8 mouse cellular contexts compared by ENCODE assay signal in genomic region chr2:154417107-154417506, GRCm38 (mm10). TPM values are rescaled to one million over a fixed set of nuclear protein-coding genes. Genes with fewer than 3 reads are reported as not detected.
DNase-seq lines count a peak whose midpoint lies in the region; ATAC-seq and TF ChIP-seq lines count a peak whose summit lies in the region.

No protein-coding gene starts in this region.

- in situ Hi-C loops in ES-E14 (cut with MboI; ENCODE audit: low sequenced_read_pairs in 2 of 2, unreplicated experiment in 2 of 2), result no loop called here

- no peak for ATAC-seq in intestine, postnatal 0 days
- no peak for ATAC-seq in intestine, embryonic 15.5 days
- ATAC-seq in neural tube, embryonic 12.5 days (ENCODE audit: low FRiP score, low read depth), result 0 out of 2 replicates have a peak, but pooled peaks have one; percentile 30

- TF ChIP-seq CTCF in intestine, postnatal 0 days (IDR thresholded peaks at IDR 0.05; ENCODE audit: low read depth), result peak; percentile 90

- no peak overlapping the region for H3K27ac ChIP-seq in intestine, postnatal 0 days (ENCODE audit: low read depth, low read length)
- no peak overlapping the region for H3K27ac ChIP-seq in intestine, embryonic 15.5 days
- H3K27ac ChIP-seq in ES-E14 (ENCODE audit: insufficient read depth, low read depth, low read length, poor library complexity, severe bottlenecking), result peak overlapping the region; percentile 66; the same call in 1 of the 2 replicates
- H3K27ac ChIP-seq in neural tube, embryonic 12.5 days, result no peak overlapping the region

- no peaks in the 10 kb centered on the region for H3K9me3 ChIP-seq in intestine, postnatal 0 days (ENCODE audit: control insufficient read depth)
- no peaks in the 10 kb centered on the region for H3K9me3 ChIP-seq in intestine, embryonic 15.5 days
- H3K9me3 ChIP-seq in ES-E14 (ENCODE audit: control insufficient read depth, insufficient read depth, low read depth, low read length), result no peaks in the 10 kb centered on the region
- H3K9me3 ChIP-seq in neural tube, embryonic 12.5 days, result no peaks in the 10 kb centered on the region

- H3K36me3 ChIP-seq in intestine, postnatal 0 days (ENCODE audit: control insufficient read depth, insufficient read depth), result no peaks in the 10 kb centered on the region
- H3K36me3 ChIP-seq in intestine, embryonic 15.5 days, result no peaks in the 10 kb centered on the region
- peaks cover 2% of the 10 kb centered on the region; the same call in 1 of the 2 replicates for H3K36me3 ChIP-seq in ES-E14 (ENCODE audit: control insufficient read depth, insufficient read depth, low read length, poor library complexity, severe bottlenecking)
- H3K36me3 ChIP-seq in neural tube, embryonic 12.5 days, result no peaks in the 10 kb centered on the region

- H3K27me3 ChIP-seq in intestine, postnatal 0 days (replicated peaks; ENCODE audit: control insufficient read depth, insufficient read depth, low read length), result no peaks in the 10 kb centered on the region
- H3K27me3 ChIP-seq in intestine, embryonic 15.5 days (replicated peaks), result no peaks in the 10 kb centered on the region
- no peaks in the 10 kb centered on the region for H3K27me3 ChIP-seq in neural tube, embryonic 12.5 days (replicated peaks)

- no peak overlapping the region for H3K9ac ChIP-seq in intestine, postnatal 0 days (ENCODE audit: low read depth, low read length)
- H3K9ac ChIP-seq in intestine, embryonic 15.5 days, result no peak overlapping the region
- no peak overlapping the region; the same call in 1 of the 2 replicates for H3K9ac ChIP-seq in ES-E14 (ENCODE audit: insufficient read depth, low read depth, low read length, poor library complexity, severe bottlenecking)
- no peak overlapping the region for H3K9ac ChIP-seq in neural tube, embryonic 12.5 days

- no peaks in the 10 kb centered on the region for H3K4me1 ChIP-seq in intestine, postnatal 0 days (replicated peaks; ENCODE audit: control insufficient read depth, insufficient read depth, low read length)
- H3K4me1 ChIP-seq in intestine, embryonic 15.5 days (replicated peaks), result no peaks in the 10 kb centered on the region
- peaks cover 10 to 11% of the 10 kb centered on the region in 2 experiments; a peak in 3 of 4 replicates for H3K4me1 ChIP-seq in ES-E14 (ENCODE audit: control insufficient read depth in 2 of 2, insufficient read depth in 2 of 2, low read length in 2 of 2, poor library complexity in 1 of 2)
- H3K4me1 ChIP-seq in neural tube, embryonic 12.5 days, result peaks cover 11% of the 10 kb centered on the region

- no peak overlapping the region for H3K4me2 ChIP-seq in intestine, postnatal 0 days (replicated peaks; ENCODE audit: low read depth)
- no peak overlapping the region for H3K4me2 ChIP-seq in intestine, embryonic 15.5 days (replicated peaks)
- no peak overlapping the region for H3K4me2 ChIP-seq in neural tube, embryonic 12.5 days (replicated peaks)

- 28% methylated on average over 3 of the region's 3 CpGs for WGBS in intestine, postnatal 0 days
- WGBS in intestine, embryonic 15.5 days, result 24% methylated on average over 3 of the region's 3 CpGs
- 8% methylated on average over 3 of the region's 3 CpGs for WGBS in neural tube, embryonic 12.5 days

- DNase-seq in ES-E14 (ENCODE audit: low read depth, low spot score), result peak; percentile 87
- DNase-seq in c-Kit-positive CD71-positive TER-119-positive erythroid progenitor cells, embryonic 14.5 days (ENCODE audit: low spot score), result peak; percentile 52
- peak; percentile 48 to 72 for DNase-seq in frontal cortex, postnatal 25 days (ENCODE audit: low spot score in 2 of 2)
- DNase-seq in left cerebral cortex, postnatal 4 days, result peak; percentile 90
- peak; percentile 90 for DNase-seq in thymus, postnatal 4 days

- intact Hi-C loops in left cerebral cortex, postnatal 4 days (cut with DNase I), result loop anchor here (2.0 kb wide), 1 partner anchor 122 kb away; no protein-coding TSS in a partner anchor

- no peak overlapping the region for H3K4me3 ChIP-seq in intestine, postnatal 0 days (ENCODE audit: low read depth, low read length)
- H3K4me3 ChIP-seq in intestine, embryonic 15.5 days (replicated peaks), result no peak overlapping the region
- no peak overlapping the region for H3K4me3 ChIP-seq in ES-E14 (ENCODE audit: insufficient read depth in 1 of 2, low read depth in 1 of 2, low read length in 2 of 2, poor library complexity in 1 of 2, severe bottlenecking in 1 of 2)
- H3K4me3 ChIP-seq in neural tube, embryonic 12.5 days, result no peak overlapping the region

TF ChIP-seq in ES-E14, 5 proteins besides CTCF, POLR2A, EP300 and RAD21:
- no peak for TF ChIP-seq MAFK (IDR thresholded peaks at IDR 0.05; ENCODE audit: insufficient read depth, low read depth, low read length)
- TF ChIP-seq ZNF384 (IDR thresholded peaks at IDR 0.05; ENCODE audit: low read depth, low read length), result 0 out of 2 replicates have a peak, but pooled peaks have one; percentile 44
- no peak for TF ChIP-seq CHD2 (IDR thresholded peaks at IDR 0.05; ENCODE audit: low read depth, low read length)
- TF ChIP-seq ZC3H11A (IDR thresholded peaks at IDR 0.05; ENCODE audit: borderline replicate concordance, low read depth, low read length), result 0 out of 2 replicates have a peak, but pooled peaks have one; percentile 40
- TF ChIP-seq HCFC1 (IDR thresholded peaks at IDR 0.05; ENCODE audit: borderline replicate concordance, insufficient read depth, low read length), result no peak

RNA-seq across cellular contexts. Expression of gene Snta1, which starts 9.2 kb away (rescaled TPM):
- 4.9 and 7.7 TPM in 2 replicates for polyA plus RNA-seq in intestine, postnatal 0 days (2015; fragmentation: Nextera tagmentation; extraction: Ambion mirVana)
- polyA plus RNA-seq in intestine, embryonic 15.5 days (2015; fragmentation: Nextera tagmentation; extraction: Ambion mirVana), result 4.6 and 5.0 TPM in 2 replicates
- 11.3 and 18.6 TPM in 2 replicates for total RNA-seq in ES-E14 (2012; rRNA removed)
- 10 to 100 TPM; 21.7 to 22.2 TPM for total RNA-seq in left cerebral cortex, postnatal 4 days (2021)
- 7.3 and 8.6 TPM in 2 replicates for polyA plus RNA-seq in neural tube, embryonic 12.5 days (2016; fragmentation: Nextera tagmentation; extraction: Ambion mirVana)

RNA-seq across cellular contexts. Expression of gene Cbfa2t2, which starts 19.2 kb away (rescaled TPM):
- 7.8 and 9.1 TPM in 2 replicates for polyA plus RNA-seq in intestine, postnatal 0 days (2015; fragmentation: Nextera tagmentation; extraction: Ambion mirVana)
- 25.4 and 26.3 TPM in 2 replicates for polyA plus RNA-seq in intestine, embryonic 15.5 days (2015; fragmentation: Nextera tagmentation; extraction: Ambion mirVana)
- 37.6 and 56.4 TPM in 2 replicates for total RNA-seq in ES-E14 (2012; rRNA removed)
- total RNA-seq in left cerebral cortex, postnatal 4 days (2021), result 10 to 100 TPM; 48.3 to 55.2 TPM
- 62.4 and 67.0 TPM in 2 replicates for polyA plus RNA-seq in neural tube, embryonic 12.5 days (2016; fragmentation: Nextera tagmentation; extraction: Ambion mirVana)

RNA-seq across cellular contexts. Expression of gene Cdk5rap1, which starts 44.3 kb away (rescaled TPM):
- 4.3 and 13.9 TPM in 2 replicates for polyA plus RNA-seq in intestine, postnatal 0 days (2015; fragmentation: Nextera tagmentation; extraction: Ambion mirVana)
- polyA plus RNA-seq in intestine, embryonic 15.5 days (2015; fragmentation: Nextera tagmentation; extraction: Ambion mirVana), result 16.9 and 18.1 TPM in 2 replicates
- total RNA-seq in ES-E14 (2012; rRNA removed), result 30.0 and 33.2 TPM in 2 replicates
- total RNA-seq in left cerebral cortex, postnatal 4 days (2021), result 10 to 100 TPM; 10.2 to 14.4 TPM
- polyA plus RNA-seq in neural tube, embryonic 12.5 days (2016; fragmentation: Nextera tagmentation; extraction: Ambion mirVana), result 15.2 and 15.7 TPM in 2 replicates
